Mouse (Mus musculus): ENCODE measurements around the gene Stk11. TPM values are rescaled to one million over a fixed set of nuclear protein-coding genes. Genes with fewer than 3 reads are reported as not detected.

The Stk11 gene
- polyA plus RNA-seq, 2 experiments, result 30.1 to 133 TPM

GRCm38 (mm10) chr10:80162243-80162608 lies 46.6 kb downstream of the Stk11 start:
- WGBS, result 77% methylated on average over 3 of the region's 3 CpGs
- H3K4me1 ChIP-seq (ENCODE audit: control insufficient read depth, insufficient read depth, low read length), result peaks cover 68% of the 10 kb centered on the region

GRCm38 (mm10) chr10:80162716-80163299 lies 47.2 kb downstream of the Stk11 start:
- Histone ChIP-seq H3K4me3 (replicated peaks; ENCODE audit: low read length) (no peak overlapping the region), H3K27ac (replicated peaks; ENCODE audit: low read depth, low read length) (peak overlapping the region; percentile 87; the same call in 1 of the 2 replicates), H3K9ac (ENCODE audit: low read depth, low read length, severe bottlenecking) (no peak overlapping the region), H3K4me2 (replicated peaks; ENCODE audit: low read depth, low read length, severe bottlenecking) (no peak overlapping the region), H3K27me3 (ENCODE audit: control insufficient read depth, insufficient read depth, low read length) (no peaks in the 10 kb centered on the region), H3K4me1 (ENCODE audit: control insufficient read depth, insufficient read depth, low read length) (peaks cover 64% of the 10 kb centered on the region), H3K36me3 (ENCODE audit: control insufficient read depth, insufficient read depth, low read length) (peaks cover 2% of the 10 kb centered on the region), H3K9me3 (ENCODE audit: control insufficient read depth, low read length) (no peaks in the 10 kb centered on the region)
- ATAC-seq (ENCODE audit: low FRiP score, low read depth) (no peak), DNase-seq (ENCODE audit: low spot score) (no peak)
- TF ChIP-seq POLR2A (IDR thresholded peaks at IDR 0.05; ENCODE audit: borderline replicate concordance, extremely low read depth, insufficient read depth, insufficient read length), result no peak
- WGBS, result 60% methylated on average over 6 of the region's 6 CpGs

More at GRCm38 (mm10) chr10:80162243-80162608, 46.6 kb downstream of the Stk11 start:
- Histone ChIP-seq H3K9ac (ENCODE audit: low read depth, low read length, severe bottlenecking) (no peak overlapping the region), H3K4me3 (replicated peaks; ENCODE audit: low read length) (no peak overlapping the region), H3K9me3 (ENCODE audit: control insufficient read depth, low read length) (no peaks in the 10 kb centered on the region), H3K4me2 (replicated peaks; ENCODE audit: low read depth, low read length, severe bottlenecking) (peak overlapping the region; percentile 81), H3K27ac (replicated peaks; ENCODE audit: low read depth, low read length) (peak overlapping the region; percentile 87; the same call in 1 of the 2 replicates), H3K27me3 (ENCODE audit: control insufficient read depth, insufficient read depth, low read length) (no peaks in the 10 kb centered on the region), H3K36me3 (ENCODE audit: control insufficient read depth, insufficient read depth, low read length) (peaks cover 8% of the 10 kb centered on the region)
- ATAC-seq (ENCODE audit: low FRiP score, low read depth) (no peak), DNase-seq (ENCODE audit: low spot score) (no peak)
- no peak for TF ChIP-seq POLR2A (IDR thresholded peaks at IDR 0.05; ENCODE audit: borderline replicate concordance, extremely low read depth, insufficient read depth, insufficient read length)

- Histone ChIP-seq H3K4me1 (ENCODE audit: control insufficient read depth, insufficient read depth, low read length) (peaks cover 61% of the 10 kb centered on the region), H3K4me3 (replicated peaks; ENCODE audit: low read length) (no peak overlapping the region), H3K36me3 (ENCODE audit: control insufficient read depth, insufficient read depth, low read length) (no peaks in the 10 kb centered on the region), H3K4me2 (replicated peaks; ENCODE audit: low read depth, low read length, severe bottlenecking) (0 out of 2 replicates have a peak overlapping the region, but pooled peaks have one; percentile 19), H3K9me3 (ENCODE audit: control insufficient read depth, low read length) (no peaks in the 10 kb centered on the region), H3K27ac (replicated peaks; ENCODE audit: low read depth, low read length) (peak overlapping the region; percentile 55; the same call in 1 of the 2 replicates), H3K9ac (ENCODE audit: low read depth, low read length, severe bottlenecking) (0 out of 2 replicates have a peak overlapping the region, but pooled peaks have one; percentile 41), H3K27me3 (ENCODE audit: control insufficient read depth, insufficient read depth, low read length) (no peaks in the 10 kb centered on the region)
- WGBS, result 60% methylated on average over 8 of the region's 8 CpGs
- ATAC-seq (ENCODE audit: low FRiP score, low read depth) (no peak), DNase-seq (ENCODE audit: low spot score) (no peak)
- TF ChIP-seq POLR2A (IDR thresholded peaks at IDR 0.05; ENCODE audit: borderline replicate concordance, extremely low read depth, insufficient read depth, insufficient read length), result no peak
Observed at GRCm38 (mm10) chr10:80163721-80164120, 48.1 kb downstream of the Stk11 start.

GRCm38 (mm10) chr10:80164161-80164997 lies 48.8 kb downstream of the Stk11 start:
- no peaks in the 10 kb centered on the region for H3K27me3 ChIP-seq (ENCODE audit: control insufficient read depth, insufficient read depth, low read length)
- peak overlapping the region; percentile 41 for H3K9ac ChIP-seq (ENCODE audit: low read depth, low read length, severe bottlenecking)
- no peak overlapping the region for H3K27ac ChIP-seq (replicated peaks; ENCODE audit: low read depth, low read length)
- peak overlapping the region; percentile 41 for H3K4me3 ChIP-seq (replicated peaks; ENCODE audit: low read length)
- ATAC-seq (ENCODE audit: low FRiP score, low read depth) (no peak), DNase-seq (ENCODE audit: low spot score) (no peak)
- no peaks in the 10 kb centered on the region for H3K9me3 ChIP-seq (ENCODE audit: control insufficient read depth, low read length)
- 9% methylated on average over 32 of the region's 44 CpGs for WGBS
- no peak for TF ChIP-seq POLR2A (IDR thresholded peaks at IDR 0.05; ENCODE audit: borderline replicate concordance, extremely low read depth, insufficient read depth, insufficient read length)
- H3K4me2 ChIP-seq (replicated peaks; ENCODE audit: low read depth, low read length, severe bottlenecking), result peak overlapping the region; percentile 94
- H3K4me1 ChIP-seq (ENCODE audit: control insufficient read depth, insufficient read depth, low read length), result peaks cover 61% of the 10 kb centered on the region
- H3K36me3 ChIP-seq (ENCODE audit: control insufficient read depth, insufficient read depth, low read length), result no peaks in the 10 kb centered on the region

- under 1% methylated on average over 17 of the region's 17 CpGs for WGBS
- H3K4me1 ChIP-seq (ENCODE audit: control insufficient read depth, insufficient read depth, low read length), result peaks cover 60% of the 10 kb centered on the region
- DNase-seq (ENCODE audit: low spot score), result peak; percentile 94
- H3K9ac ChIP-seq (ENCODE audit: low read depth, low read length, severe bottlenecking), result peak overlapping the region; percentile 41
- peak overlapping the region; percentile 94 for H3K4me2 ChIP-seq (replicated peaks; ENCODE audit: low read depth, low read length, severe bottlenecking)
- H3K27me3 ChIP-seq (ENCODE audit: control insufficient read depth, insufficient read depth, low read length), result no peaks in the 10 kb centered on the region
- H3K9me3 ChIP-seq (ENCODE audit: control insufficient read depth, low read length), result no peaks in the 10 kb centered on the region
- peaks cover 5% of the 10 kb centered on the region for H3K36me3 ChIP-seq (ENCODE audit: control insufficient read depth, insufficient read depth, low read length)
- TF ChIP-seq POLR2A (IDR thresholded peaks at IDR 0.05; ENCODE audit: borderline replicate concordance, extremely low read depth, insufficient read depth, insufficient read length), result no peak
- H3K4me3 ChIP-seq (replicated peaks; ENCODE audit: low read length), result peak overlapping the region; percentile 41
- no peak overlapping the region for H3K27ac ChIP-seq (replicated peaks; ENCODE audit: low read depth, low read length)
- ATAC-seq (ENCODE audit: low FRiP score, low read depth), result peak; percentile 16
Observed at GRCm38 (mm10) chr10:80164998-80165344, 49.4 kb downstream of the Stk11 start.

All from limb, embryonic 14.5 days (tissue).